Mouse (Mus musculus) right cerebral cortex, postnatal 36 days (tissue): ENCODE data around the gene Spo11.

ENCODE experiments used
- DNase-seq, 2 experiments: peaks; one replicate each; pipeline ENCODE4 v3.0.0; 2022; ENCODE audit warnings: low spot score in 2 of 2, mixed read lengths in 1 of 2

Spo11 gene

GRCm38 (mm10) chr2:173033531-173033930 lies 56.0 kb downstream of the Spo11 start:
- no peak for DNase-seq

GRCm38 (mm10) chr2:173034998-173035397 lies 57.5 kb downstream of the Spo11 start:
- no peak for DNase-seq

DNA sequence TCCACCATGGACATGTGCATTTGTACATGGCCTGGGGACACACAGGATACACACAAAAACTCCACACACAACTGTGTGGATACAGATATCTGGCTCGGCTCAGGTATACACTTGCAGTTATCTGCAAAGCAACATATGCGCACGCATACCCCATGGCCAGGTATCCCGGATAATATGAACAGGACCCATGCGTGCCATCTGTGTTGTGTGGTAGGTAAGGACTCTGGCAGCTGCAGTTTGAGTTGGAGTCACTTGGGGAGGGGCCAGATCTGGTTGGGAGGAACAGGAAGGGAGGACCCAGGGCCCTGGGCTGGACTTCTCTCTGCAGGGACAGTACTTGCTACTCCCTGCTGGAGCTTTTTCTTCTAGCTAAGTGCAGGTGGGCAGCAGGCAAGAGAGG lies 58.2 kb downstream of the Spo11 start:
- DNase-seq = no peak

DNA sequence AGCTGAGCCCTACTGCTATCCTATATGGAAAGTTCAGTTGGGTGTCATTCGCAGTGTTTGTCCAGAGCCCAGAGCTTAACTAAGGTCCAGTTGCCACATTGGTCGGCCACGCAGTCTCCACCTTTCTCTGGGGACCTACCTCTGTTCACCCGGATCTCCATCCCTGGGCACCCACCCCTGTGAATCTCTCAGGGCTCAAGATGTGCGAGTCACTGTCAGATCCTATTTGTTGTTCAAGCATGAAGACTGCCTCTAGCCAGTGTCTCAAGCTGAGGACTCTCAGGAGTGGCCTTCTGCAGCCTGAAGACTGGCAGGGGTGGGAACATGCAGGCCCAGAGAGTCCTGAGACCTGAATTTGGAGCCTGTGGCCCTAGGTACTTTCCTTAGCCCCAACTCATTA lies 58.6 kb downstream of the Spo11 start:
- DNase-seq = no peak

GRCm38 (mm10) chr2:173036611-173037010 lies 59.1 kb downstream of the Spo11 start:
- no peak for DNase-seq

DNA sequence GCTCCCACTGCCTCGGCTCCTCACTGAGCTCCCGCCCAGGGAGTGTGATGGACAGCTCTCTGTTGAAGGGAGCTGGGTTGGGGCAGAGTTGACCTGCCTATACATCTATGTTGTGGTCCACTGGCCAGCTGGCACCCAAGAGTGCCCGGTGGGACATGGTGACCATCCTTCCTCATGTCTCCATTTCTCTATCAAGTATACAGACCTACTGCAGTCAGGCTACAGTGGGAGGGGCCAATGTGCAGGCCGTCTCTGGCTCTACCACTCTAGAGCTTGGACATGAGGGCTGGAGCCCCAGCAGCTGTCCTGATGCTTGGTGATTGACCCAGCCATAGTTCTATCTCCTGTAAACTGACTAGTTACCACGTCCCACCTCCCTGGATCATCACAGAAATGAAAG lies 59.8 kb downstream of the Spo11 start:
- DNase-seq = no peak

GRCm38 (mm10) chr2:173037827-173038607 lies 60.5 kb downstream of the Spo11 start:
- DNase-seq = no peak

DNA sequence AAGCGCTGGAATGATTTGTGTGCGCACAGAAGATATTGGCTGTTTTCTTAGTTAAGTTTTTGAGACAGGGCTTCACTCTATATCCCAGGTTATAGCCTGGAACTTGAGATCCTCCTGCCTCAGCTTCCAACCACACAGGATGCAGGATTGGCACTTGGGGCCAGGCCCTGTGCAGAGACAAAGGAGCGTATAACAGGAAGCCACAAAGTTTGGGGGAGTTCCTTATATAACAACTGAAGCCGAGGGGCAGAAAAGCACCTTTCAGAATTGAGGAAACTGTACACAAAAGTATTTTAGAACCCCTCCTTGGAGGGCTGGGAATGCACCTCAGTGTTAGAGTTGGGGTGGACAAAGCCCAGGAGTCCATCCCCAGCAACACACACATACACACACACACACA lies 61.5 kb downstream of the Spo11 start:
- no peak for DNase-seq

DNA sequence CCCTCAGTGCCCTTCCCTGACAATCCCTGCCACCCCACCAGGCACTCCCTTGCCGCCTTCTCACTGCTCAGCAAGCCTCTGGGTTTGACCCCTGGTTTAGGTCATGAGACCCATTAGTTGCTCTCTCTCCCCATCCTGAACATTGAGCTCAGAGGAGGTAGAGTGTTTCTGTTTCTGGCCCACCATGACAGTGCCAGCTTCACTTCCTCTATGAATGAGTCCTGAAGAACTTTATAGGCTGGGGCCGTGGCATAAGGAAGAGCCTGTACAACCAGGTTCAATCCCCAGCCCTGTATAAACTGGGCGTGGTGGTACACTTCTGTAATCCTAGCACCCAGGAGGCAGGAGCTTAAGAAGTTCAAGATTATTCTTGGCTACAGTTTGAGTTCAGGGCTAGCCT lies 63.3 kb downstream of the Spo11 start:
- DNase-seq = no peak

DNA sequence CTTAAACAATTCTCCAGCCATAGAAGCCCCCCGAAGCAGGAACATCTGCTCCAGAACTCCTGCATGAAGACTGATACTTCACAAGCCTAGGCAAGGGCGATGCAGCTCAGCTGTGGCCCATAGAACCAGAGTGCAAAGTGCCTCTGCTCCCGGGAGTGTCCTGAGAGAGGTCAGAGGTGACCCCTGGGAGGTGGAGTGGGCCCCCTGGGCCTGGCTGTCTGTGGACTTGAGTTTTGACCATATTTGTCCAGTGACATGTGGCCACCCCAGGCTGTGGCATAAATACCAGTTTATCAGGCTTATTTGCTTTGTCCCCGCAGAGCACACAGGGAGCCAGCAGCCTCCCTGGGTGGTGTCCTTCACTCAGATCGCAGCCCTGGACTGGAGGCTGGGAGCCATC lies 63.7 kb downstream of the Spo11 start:
- DNase-seq = no peak

- DNase-seq = no peak
These were observed 64.4 kb downstream of the Spo11 start for GRCm38 (mm10) chr2:173041893-173042292.

DNA sequence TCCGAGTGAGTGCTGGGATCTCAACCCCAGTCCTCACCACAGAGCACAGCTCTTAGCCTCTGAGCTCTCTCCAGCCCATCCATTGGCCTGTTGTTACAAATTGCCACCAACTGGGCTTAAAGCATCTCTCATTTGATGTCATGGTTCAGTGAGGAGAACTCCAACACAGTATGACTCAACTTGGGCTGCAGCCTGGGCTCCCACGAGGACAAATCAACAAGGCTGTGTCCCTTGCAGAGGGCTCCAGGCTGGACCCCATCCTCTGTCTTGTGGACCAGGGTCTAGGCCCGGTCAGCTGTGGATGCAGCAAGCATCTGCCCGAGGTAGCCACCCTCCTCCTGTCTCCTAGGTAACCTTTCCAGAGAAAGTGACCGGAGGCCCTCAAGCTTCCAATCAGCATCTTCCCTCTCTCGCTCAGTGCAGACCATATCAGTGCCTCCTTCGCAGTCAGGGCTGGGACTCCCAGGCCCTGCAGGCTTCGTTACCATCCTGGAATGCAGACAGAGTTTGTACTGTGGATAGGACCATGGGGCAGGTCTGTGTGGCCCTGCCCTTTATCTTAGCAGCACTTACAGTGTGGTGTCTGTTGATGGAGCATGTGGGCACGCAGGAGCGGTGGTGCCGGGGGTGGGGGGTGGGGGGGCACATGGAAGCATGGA lies 65.1 kb downstream of the Spo11 start:
- no peak for DNase-seq
